Mouse (Mus musculus) neural tube, embryonic 13.5 days (tissue): ENCODE data around the gene Notch2. TPM values are rescaled to one million over a fixed set of nuclear protein-coding genes. Genes with fewer than 3 reads are reported as not detected.
A peak's percentile ranks its signal among the peaks of the same experiment; 100 is the strongest.

Experiments
- ATAC-seq: fragments of 200-750 bp; cut with Nextera tagmentation; 2 replicates; pipeline ENCODE4 v1.8.0; 2017; ENCODE audit warnings: low read depth, mild to moderate bottlenecking, moderate TSS enrichment, moderate library complexity
- H3K27ac ChIP-seq: fragments of 300-500 bp; sonication (generic); replicated peaks from 2 replicates; pipeline ENCODE4 v1.5.1; 2015; ENCODE audit warnings: moderate library complexity, mild to moderate bottlenecking, inconsistent platforms
- H3K27me3 ChIP-seq: fragments of 300-500 bp; sonication (generic); 2 replicates; pipeline ENCODE4 v1.6.1; 2015; ENCODE audit warnings: mild to moderate bottlenecking, inconsistent platforms
- H3K36me3 ChIP-seq: fragments of 300-500 bp; sonication (generic); 2 replicates; pipeline ENCODE4 v1.6.1; 2015; ENCODE audit warnings: mild to moderate bottlenecking, inconsistent platforms
- H3K4me1 ChIP-seq: fragments of 300-500 bp; sonication (generic); replicated peaks from 2 replicates; pipeline ENCODE4 v1.6.1; 2015; ENCODE audit warnings: inconsistent platforms
- H3K4me2 ChIP-seq: fragments of 300-500 bp; sonication (generic); 2 replicates; pipeline ENCODE4 v1.6.1; 2015; ENCODE audit warnings: inconsistent platforms, mild to moderate bottlenecking, moderate library complexity
- H3K4me3 ChIP-seq: fragments of 300-500 bp; sonication (generic); 2 replicates; pipeline ENCODE4 v1.5.1; 2015; ENCODE audit warnings: mild to moderate bottlenecking, inconsistent platforms
- H3K9ac ChIP-seq: fragments of 300-500 bp; sonication (generic); 2 replicates; pipeline ENCODE4 v1.6.1; 2015; ENCODE audit warnings: moderate library complexity, mild to moderate bottlenecking, inconsistent platforms
- H3K9me3 ChIP-seq: fragments of 300-500 bp; sonication (generic); 2 replicates; pipeline ENCODE4 v1.6.1; 2016; ENCODE audit warnings: inconsistent platforms
- WGBS: fragments of 180-500 bp; shearing (Covaris S2); methylation state at CpG from one replicate; pipeline ENCODE4 v1.1.7; 2015; 5-methylcytosine and 5-hydroxymethylcytosine counted together
- polyA plus RNA-seq: library from polyadenylated mRNA; unstranded; fragments of >200 nt; fragmentation: Nextera tagmentation; extraction: Ambion mirVana; gene quantifications from 2 replicates; pipeline ENCODE4 v1.2.1, GENCODE M21; 2015

Notch2 gene
- polyA plus RNA-seq, 1 experiment from 2014 or later, result 11.2 TPM

- 18% methylated on average over 9 of the region's 9 CpGs for WGBS
Observed at GRCm38 (mm10) chr3:98104851-98105471, 91.6 kb downstream of the Notch2 start.

GRCm38 (mm10) chr3:98105496-98105895, 92.2 kb downstream of the Notch2 start:
- H3K36me3 ChIP-seq, result peaks cover 30% of the 10 kb centered on the region
- no peak overlapping the region for H3K9ac ChIP-seq
- peaks cover 41% of the 10 kb centered on the region for H3K4me1 ChIP-seq
- H3K4me2 ChIP-seq, result no peak overlapping the region
- peak overlapping the region; percentile 77 for H3K27ac ChIP-seq
- WGBS, result 45% methylated on average over 6 of the region's 6 CpGs
- peaks cover 6% of the 10 kb centered on the region; the same call in 1 of the 2 replicates for H3K9me3 ChIP-seq
- no peak overlapping the region for H3K4me3 ChIP-seq
- no peaks in the 10 kb centered on the region for H3K27me3 ChIP-seq
- peak; percentile 8 for ATAC-seq

More at GRCm38 (mm10) chr3:98104851-98105471, 91.6 kb downstream of the Notch2 start:
- Histone ChIP-seq H3K4me3 (no peak overlapping the region), H3K27ac (peak overlapping the region; percentile 77), H3K4me1 (peaks cover 41% of the 10 kb centered on the region), H3K9me3 (peaks cover 6% of the 10 kb centered on the region; the same call in 1 of the 2 replicates), H3K4me2 (no peak overlapping the region), H3K27me3 (no peaks in the 10 kb centered on the region), H3K9ac (no peak overlapping the region), H3K36me3 (peaks cover 35% of the 10 kb centered on the region)
- peak; percentile 77 for ATAC-seq

- no peak for ATAC-seq
- Histone ChIP-seq H3K4me1 (peaks cover 41% of the 10 kb centered on the region), H3K27ac (peak overlapping the region; percentile 77), H3K36me3 (peaks cover 24% of the 10 kb centered on the region), H3K4me2 (no peak overlapping the region), H3K9me3 (peaks cover 6% of the 10 kb centered on the region; the same call in 1 of the 2 replicates), H3K9ac (0 out of 2 replicates have a peak overlapping the region, but pooled peaks have one; percentile 13), H3K27me3 (no peaks in the 10 kb centered on the region), H3K4me3 (no peak overlapping the region)
- 74% methylated on average over 4 of the region's 4 CpGs for WGBS
Observed at GRCm38 (mm10) chr3:98106115-98106514, 92.8 kb downstream of the Notch2 start.

GRCm38 (mm10) chr3:98106590-98107313, 93.4 kb downstream of the Notch2 start:
- 50% methylated on average over 12 of the region's 12 CpGs for WGBS
- Histone ChIP-seq H3K27me3 (no peaks in the 10 kb centered on the region), H3K9ac (no peak overlapping the region), H3K36me3 (peaks cover 24% of the 10 kb centered on the region), H3K27ac (peak overlapping the region; percentile 77), H3K4me1 (peaks cover 39% of the 10 kb centered on the region), H3K4me2 (0 out of 2 replicates have a peak overlapping the region, but pooled peaks have one; percentile 4), H3K9me3 (peaks cover 6% of the 10 kb centered on the region; the same call in 1 of the 2 replicates), H3K4me3 (no peak overlapping the region)
- ATAC-seq, result peak; percentile 67

- 84% methylated on average over 4 of the region's 4 CpGs for WGBS
- Histone ChIP-seq H3K4me3 (no peak overlapping the region), H3K9ac (no peak overlapping the region), H3K4me1 (peaks cover 39% of the 10 kb centered on the region), H3K9me3 (no peaks in the 10 kb centered on the region), H3K27ac (no peak overlapping the region), H3K27me3 (no peaks in the 10 kb centered on the region), H3K36me3 (peaks cover 20% of the 10 kb centered on the region), H3K4me2 (no peak overlapping the region)
- ATAC-seq, result no peak
Observed at GRCm38 (mm10) chr3:98108416-98108815, 95.1 kb downstream of the Notch2 start.

GRCm38 (mm10) chr3:98108866-98109265, 95.5 kb downstream of the Notch2 start:
- H3K9me3 ChIP-seq, result no peaks in the 10 kb centered on the region
- H3K4me2 ChIP-seq, result no peak overlapping the region
- H3K27me3 ChIP-seq, result no peaks in the 10 kb centered on the region
- H3K4me3 ChIP-seq, result no peak overlapping the region
- peaks cover 24% of the 10 kb centered on the region for H3K36me3 ChIP-seq
- 92% methylated on average over 3 of the region's 3 CpGs for WGBS
- no peak overlapping the region for H3K27ac ChIP-seq
- H3K4me1 ChIP-seq, result peaks cover 36% of the 10 kb centered on the region
- no peak for ATAC-seq
- H3K9ac ChIP-seq, result no peak overlapping the region

- peaks cover 26% of the 10 kb centered on the region for H3K36me3 ChIP-seq
- H3K4me2 ChIP-seq, result no peak overlapping the region
- ATAC-seq, result no peak
- H3K9ac ChIP-seq, result no peak overlapping the region
- H3K27ac ChIP-seq, result no peak overlapping the region
- no peaks in the 10 kb centered on the region for H3K9me3 ChIP-seq
- H3K4me1 ChIP-seq, result peaks cover 19% of the 10 kb centered on the region
- H3K4me3 ChIP-seq, result no peak overlapping the region
- H3K27me3 ChIP-seq, result no peaks in the 10 kb centered on the region
- 81% methylated on average over 4 of the region's 4 CpGs for WGBS
Observed at GRCm38 (mm10) chr3:98110610-98111009, 97.3 kb downstream of the Notch2 start.

GRCm38 (mm10) chr3:98118252-98118651, 104.9 kb downstream of the Notch2 start:
- H3K4me1 ChIP-seq, result 0 out of 2 replicates have a peak, but pooled peaks cover 3% of the 10 kb centered on the region
- H3K9ac ChIP-seq, result no peak overlapping the region
- ATAC-seq, result no peak
- WGBS, result 95% methylated on average over 3 of the region's 3 CpGs
- no peak overlapping the region for H3K4me3 ChIP-seq
- H3K9me3 ChIP-seq, result no peaks in the 10 kb centered on the region
- H3K27me3 ChIP-seq, result no peaks in the 10 kb centered on the region
- no peak overlapping the region for H3K27ac ChIP-seq
- H3K4me2 ChIP-seq, result no peak overlapping the region
- peaks cover 48% of the 10 kb centered on the region for H3K36me3 ChIP-seq

- Histone ChIP-seq H3K9ac (no peak overlapping the region), H3K27ac (no peak overlapping the region), H3K9me3 (no peaks in the 10 kb centered on the region), H3K27me3 (no peaks in the 10 kb centered on the region), H3K4me2 (no peak overlapping the region), H3K4me3 (no peak overlapping the region), H3K4me1 (0 out of 2 replicates have a peak, but pooled peaks cover 3% of the 10 kb centered on the region), H3K36me3 (peaks cover 49% of the 10 kb centered on the region)
- no peak for ATAC-seq
- WGBS, result 78% methylated on average over 6 of the region's 6 CpGs
Observed at GRCm38 (mm10) chr3:98119338-98119737, 106.0 kb downstream of the Notch2 start.

- H3K9me3 ChIP-seq, result no peaks in the 10 kb centered on the region
- 0 out of 2 replicates have a peak, but pooled peaks cover 3% of the 10 kb centered on the region for H3K4me1 ChIP-seq
- no peak overlapping the region for H3K27ac ChIP-seq
- WGBS, result 19% methylated on average over 6 of the region's 6 CpGs
- no peak for ATAC-seq
- no peak overlapping the region for H3K4me2 ChIP-seq
- H3K27me3 ChIP-seq, result no peaks in the 10 kb centered on the region
- H3K4me3 ChIP-seq, result no peak overlapping the region
- H3K9ac ChIP-seq, result no peak overlapping the region
- H3K36me3 ChIP-seq, result peaks cover 51% of the 10 kb centered on the region
Observed at GRCm38 (mm10) chr3:98120884-98121283, 107.6 kb downstream of the Notch2 start.

- Histone ChIP-seq H3K9me3 (no peaks in the 10 kb centered on the region), H3K4me2 (no peak overlapping the region), H3K4me1 (no peaks in the 10 kb centered on the region), H3K9ac (no peak overlapping the region), H3K4me3 (no peak overlapping the region), H3K27ac (no peak overlapping the region), H3K36me3 (peaks cover 39% of the 10 kb centered on the region), H3K27me3 (no peaks in the 10 kb centered on the region)
- no peak for ATAC-seq
- WGBS, result 100% methylated on average over 2 of the region's 2 CpGs
Observed at GRCm38 (mm10) chr3:98127775-98128174, 114.4 kb downstream of the Notch2 start.

GRCm38 (mm10) chr3:98128716-98129115, 115.4 kb downstream of the Notch2 start:
- 89% methylated on average over 5 of the region's 5 CpGs for WGBS
- no peaks in the 10 kb centered on the region for H3K9me3 ChIP-seq
- H3K4me1 ChIP-seq, result no peaks in the 10 kb centered on the region
- H3K36me3 ChIP-seq, result peaks cover 32% of the 10 kb centered on the region
- no peak overlapping the region for H3K4me2 ChIP-seq
- H3K27ac ChIP-seq, result no peak overlapping the region
- H3K27me3 ChIP-seq, result no peaks in the 10 kb centered on the region
- no peak overlapping the region for H3K9ac ChIP-seq
- no peak overlapping the region for H3K4me3 ChIP-seq
- ATAC-seq, result no peak
